Mouse (Mus musculus) liver, adult 2 months (tissue): Measurements from ENCODE around the gene Ndufs1.

Experiments
- CTCF ChIP-seq: fragments of 200-500 bp; IDR thresholded peaks from 2 replicates; pipeline ENCODE4 v1.5.1; 2011; ENCODE audit warnings: low read depth, low read length, control low read depth
- POLR2A ChIP-seq: fragments of 200-500 bp; IDR thresholded peaks from 2 replicates; pipeline ENCODE4 v1.6.1; 2011; ENCODE audit warnings: low read length, control low read depth; ENCODE audit not compliant: insufficient read depth; ENCODE audit errors: extremely low read depth

- no peak for TF ChIP-seq CTCF
- no peak for TF ChIP-seq POLR2A
These were observed 26.8 kb upstream of the Ndufs1 start for GRCm38 (mm10) chr1:63203471-63203870.
